Mouse (Mus musculus) midbrain, embryonic 12.5 days (tissue): Measurements from ENCODE around the gene Ssbp3. TPM values are rescaled to one million over a fixed set of nuclear protein-coding genes. Genes with fewer than 3 reads are reported as not detected.
A peak's percentile ranks its signal among the peaks of the same experiment; 100 is the strongest.

Experiments
- ATAC-seq: fragments of 200-750 bp; cut with Nextera tagmentation; 2 replicates; pipeline ENCODE4 v1.8.0; 2017; ENCODE audit warnings: low read depth, moderate TSS enrichment, moderate library complexity; ENCODE audit not compliant: low FRiP score
- H3K27ac ChIP-seq: fragments of 300-500 bp; sonication (generic); replicated peaks from 2 replicates; pipeline ENCODE4 v1.5.1; 2016; ENCODE audit warnings: mild to moderate bottlenecking
- H3K27me3 ChIP-seq: fragments of 300-500 bp; sonication (generic); 2 replicates; pipeline ENCODE4 v1.6.1; 2016; ENCODE audit warnings: mild to moderate bottlenecking
- H3K36me3 ChIP-seq: fragments of 300-500 bp; sonication (generic); 2 replicates; pipeline ENCODE4 v1.6.1; 2016
- H3K4me1 ChIP-seq: fragments of 300-500 bp; sonication (generic); 2 replicates; pipeline ENCODE4 v1.6.1; 2016
- H3K4me2 ChIP-seq: fragments of 300-500 bp; sonication (generic); replicated peaks from 2 replicates; pipeline ENCODE4 v1.6.1; 2016; ENCODE audit warnings: mild to moderate bottlenecking, moderate library complexity
- H3K4me3 ChIP-seq: fragments of 300-500 bp; sonication (generic); 2 replicates; pipeline ENCODE4 v1.5.1; 2016; ENCODE audit warnings: mild to moderate bottlenecking
- H3K9ac ChIP-seq: fragments of 300-500 bp; sonication (generic); replicated peaks from 2 replicates; pipeline ENCODE4 v1.6.1; 2016; ENCODE audit warnings: mild to moderate bottlenecking, moderate library complexity
- H3K9me3 ChIP-seq: fragments of 300-500 bp; sonication (generic); 2 replicates; pipeline ENCODE4 v1.6.1; 2016; ENCODE audit warnings: mild to moderate bottlenecking
- WGBS: fragments of 180-500 bp; shearing (Covaris S2); methylation state at CpG from one replicate; pipeline ENCODE4 v1.1.7; 2016; 5-methylcytosine and 5-hydroxymethylcytosine counted together
- polyA plus RNA-seq: library from polyadenylated mRNA; unstranded; fragments of >200 nt; fragmentation: Nextera tagmentation; extraction: Ambion mirVana; gene quantifications from 2 replicates; pipeline ENCODE4 v1.2.1, GENCODE M21; 2016

The Ssbp3 gene
- 277 and 309 TPM in 2 replicates for polyA plus RNA-seq

DNA sequence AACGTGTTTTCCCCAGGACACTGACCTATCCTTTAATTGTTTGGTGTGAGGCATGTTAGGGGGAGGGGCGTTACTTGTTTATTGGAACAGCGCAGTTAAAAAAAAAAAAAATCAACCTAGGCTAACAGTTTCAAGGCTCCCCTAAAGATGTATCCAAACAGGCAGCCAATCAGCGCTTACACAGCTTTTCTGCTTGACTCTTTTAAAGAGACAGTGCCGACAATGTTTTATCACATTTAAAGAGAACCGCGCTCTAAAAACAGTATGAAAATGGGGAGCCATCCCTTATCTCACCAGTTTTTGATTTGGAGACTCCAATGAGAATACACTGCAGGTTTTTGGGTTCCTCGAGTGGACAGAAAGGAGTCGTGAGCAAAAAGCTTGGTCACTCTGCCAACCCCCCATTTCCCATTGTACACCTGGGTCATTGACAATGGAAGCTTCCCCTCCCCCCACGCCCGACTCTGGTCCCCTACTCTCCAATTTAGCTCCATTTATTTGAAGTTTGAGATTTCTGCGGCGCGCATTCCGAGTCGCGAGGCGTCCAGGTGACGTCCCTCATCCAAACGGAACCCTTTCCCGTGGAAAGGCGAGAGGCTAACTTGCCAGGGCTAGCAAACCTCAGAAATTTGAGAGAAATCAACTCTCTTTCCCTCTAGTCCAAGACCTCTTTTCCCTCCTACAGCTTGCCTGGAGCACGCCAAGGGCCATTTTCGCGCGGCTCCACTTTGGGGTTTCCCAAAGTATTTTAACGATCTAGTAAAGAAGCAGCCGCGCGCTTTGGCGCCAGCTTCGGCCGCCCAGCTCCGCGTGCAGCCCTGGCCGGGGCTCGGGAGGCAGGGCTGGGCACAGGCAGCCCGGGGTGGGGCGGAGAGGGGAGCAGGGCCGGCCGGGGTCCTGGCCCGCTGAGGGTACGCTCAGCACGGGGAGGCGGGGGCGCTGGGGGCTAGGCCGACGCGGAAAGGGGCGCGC, at the start of gene Ssbp3:
Gene Ssbp3, plus strand, starts transcription at position 501 of the 972 bp plus-strand sequence.
- peak within 1 kb of the TSS; percentile 89 for H3K4me2 ChIP-seq
- H3K9ac ChIP-seq, result peak within 1 kb of the TSS; percentile 100
- whole genome bisulfite sequencing, result under 1% methylated on average over 48 of the region's 51 CpGs
- H3K27ac ChIP-seq, result peak within 1 kb of the TSS; percentile 99
- ATAC-seq, result peak; percentile 74
- no peaks in the 10 kb centered on the region for H3K27me3 ChIP-seq
- H3K4me3 ChIP-seq, result peak within 1 kb of the TSS; percentile 100
- H3K36me3 ChIP-seq, result peaks cover 19% of the 10 kb centered on the region
- H3K4me1 ChIP-seq, result peaks cover 53% of the 10 kb centered on the region
- no peaks in the 10 kb centered on the region for H3K9me3 ChIP-seq

- no peak for ATAC-seq
- Histone ChIP-seq H3K4me1 (peaks cover 37% of the 10 kb centered on the region), H3K4me2 (no peak overlapping the region), H3K9ac (no peak overlapping the region), H3K9me3 (peaks cover 3% of the 10 kb centered on the region; the same call in 1 of the 2 replicates), H3K4me3 (no peak overlapping the region), H3K27ac (no peak overlapping the region), H3K27me3 (no peaks in the 10 kb centered on the region), H3K36me3 (no peaks in the 10 kb centered on the region)
- WGBS, result 77% methylated on average over 8 of the region's 8 CpGs
These were observed 48.6 kb upstream of the Ssbp3 start for GRCm38 (mm10) chr4:106861871-106862270.

DNA sequence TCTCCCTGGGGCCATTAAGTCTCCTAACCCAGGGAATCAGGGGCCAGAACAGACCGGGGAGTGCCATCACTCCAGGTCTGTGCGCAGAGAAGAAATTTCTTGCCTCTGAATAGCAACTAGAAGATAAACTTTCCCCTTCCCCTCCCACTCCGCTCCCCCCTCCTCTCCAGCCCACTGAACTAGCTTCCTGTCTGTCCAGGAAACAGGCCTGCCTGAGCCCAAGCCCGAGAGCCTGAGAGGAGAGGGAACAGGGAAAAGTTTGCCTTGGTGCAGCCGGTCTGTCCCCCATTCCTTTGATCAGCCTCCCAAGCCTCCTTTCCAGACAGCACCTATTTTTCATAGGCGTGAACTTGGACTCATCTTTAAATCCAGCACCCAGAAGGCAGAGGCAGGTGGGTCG, 48.2 kb upstream of the Ssbp3 start:
- no peak for ATAC-seq
- H3K36me3 ChIP-seq, result no peaks in the 10 kb centered on the region
- 0 out of 2 replicates have a peak, but pooled peaks cover under 1% of the 10 kb centered on the region for H3K9me3 ChIP-seq
- 62% methylated on average over 7 of the region's 7 CpGs for WGBS
- H3K27me3 ChIP-seq, result no peaks in the 10 kb centered on the region
- H3K27ac ChIP-seq, result 0 out of 2 replicates have a peak overlapping the region, but pooled peaks have one; percentile 30
- H3K4me3 ChIP-seq, result no peak overlapping the region
- no peak overlapping the region for H3K9ac ChIP-seq
- H3K4me1 ChIP-seq, result peaks cover 41% of the 10 kb centered on the region
- H3K4me2 ChIP-seq, result no peak overlapping the region

DNA sequence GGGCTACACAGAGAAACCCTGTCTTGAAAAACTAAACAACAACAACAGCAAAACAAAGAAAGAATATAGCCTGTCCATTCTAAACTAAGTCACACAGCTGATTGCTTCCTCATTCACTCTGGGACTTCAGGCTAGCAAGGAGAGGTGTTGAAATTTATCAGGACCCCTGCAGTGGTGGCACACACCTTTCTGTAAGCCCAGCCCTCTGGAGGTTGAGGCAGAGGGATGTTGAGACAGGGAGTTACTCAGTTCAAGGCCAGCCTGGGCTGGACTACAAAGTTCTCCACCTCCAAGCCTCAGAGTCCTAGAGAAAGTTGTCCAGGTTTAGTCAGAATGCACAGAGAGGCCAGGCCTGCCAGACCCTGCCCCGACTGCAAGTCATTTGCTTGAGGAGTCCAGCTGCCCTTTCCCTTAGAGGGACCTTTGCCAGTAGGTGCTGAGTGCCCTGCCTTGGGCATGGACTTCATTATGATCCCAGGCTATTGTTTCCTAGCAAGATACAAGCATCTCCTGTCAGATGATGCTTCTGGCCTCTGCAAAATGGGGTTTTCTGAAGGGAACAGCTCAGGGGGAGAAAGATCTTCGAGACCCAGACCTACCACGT, 47.6 kb upstream of the Ssbp3 start:
- Histone ChIP-seq H3K4me3 (no peak overlapping the region), H3K4me1 (peaks cover 41% of the 10 kb centered on the region), H3K36me3 (no peaks in the 10 kb centered on the region), H3K4me2 (no peak overlapping the region), H3K27ac (0 out of 2 replicates have a peak overlapping the region, but pooled peaks have one; percentile 30), H3K9me3 (no peaks in the 10 kb centered on the region), H3K9ac (no peak overlapping the region), H3K27me3 (no peaks in the 10 kb centered on the region)
- WGBS, result 40% methylated on average over 3 of the region's 3 CpGs
- no peak for ATAC-seq

DNA sequence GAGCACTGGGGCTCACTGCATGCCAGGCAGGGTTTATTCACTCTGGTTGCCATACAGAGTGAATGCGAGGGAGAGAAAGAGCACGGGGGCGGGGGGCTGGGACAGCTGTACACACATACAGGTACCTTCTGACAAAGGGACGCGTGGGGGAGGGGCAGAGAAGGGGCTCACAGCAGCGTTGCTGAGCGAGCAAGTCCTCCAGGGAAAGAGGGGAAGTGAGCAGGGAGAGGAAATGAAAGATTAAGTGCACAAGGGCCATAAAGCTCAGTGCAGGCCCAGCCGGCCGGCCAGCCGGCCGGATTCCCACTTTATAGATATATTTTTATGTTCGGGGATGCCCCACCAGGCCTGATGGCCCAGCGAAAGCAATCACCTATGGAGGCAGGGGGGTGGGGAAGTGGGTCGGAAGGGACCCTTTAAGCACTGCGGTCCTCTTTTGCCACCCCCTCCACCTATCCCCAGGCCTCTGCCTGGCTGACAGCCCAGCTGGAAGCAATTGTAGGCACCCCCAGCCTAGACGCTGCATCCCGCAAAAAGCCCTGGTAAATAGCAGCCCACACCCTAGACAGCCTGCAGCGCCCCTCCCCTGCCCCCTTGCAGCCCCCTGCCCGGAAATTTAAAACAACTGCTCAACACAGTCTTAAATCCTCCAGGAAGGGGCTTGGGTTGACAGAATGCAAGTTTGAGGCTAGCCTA, 44.9 kb upstream of the Ssbp3 start:
- Histone ChIP-seq H3K4me2 (peak overlapping the region; percentile 21; the same call in 1 of the 2 replicates), H3K4me1 (peaks cover 41% of the 10 kb centered on the region)

GRCm38 (mm10) chr4:106866381-106866780, 44.1 kb upstream of the Ssbp3 start:
- 52% methylated on average over 5 of the region's 5 CpGs for WGBS
- H3K4me3 ChIP-seq, result no peak overlapping the region
- ATAC-seq, result no peak
- peaks cover 41% of the 10 kb centered on the region for H3K4me1 ChIP-seq
- no peaks in the 10 kb centered on the region for H3K9me3 ChIP-seq
- no peaks in the 10 kb centered on the region for H3K36me3 ChIP-seq
- peak overlapping the region; percentile 9; the same call in 1 of the 2 replicates for H3K4me2 ChIP-seq
- no peak overlapping the region for H3K9ac ChIP-seq
- H3K27ac ChIP-seq, result peak overlapping the region; percentile 83
- no peaks in the 10 kb centered on the region for H3K27me3 ChIP-seq

More for the DNA sequence above, 44.9 kb upstream of the Ssbp3 start:
- Histone ChIP-seq H3K36me3 (no peaks in the 10 kb centered on the region), H3K27me3 (no peaks in the 10 kb centered on the region), H3K9me3 (no peaks in the 10 kb centered on the region), H3K9ac (no peak overlapping the region; the same call in 1 of the 2 replicates), H3K27ac (peak overlapping the region; percentile 83), H3K4me3 (no peak overlapping the region)
- ATAC-seq, result peak; percentile 52
- WGBS, result 8% methylated on average over 19 of the region's 19 CpGs

GRCm38 (mm10) chr4:106866845-106867244, 43.7 kb upstream of the Ssbp3 start:
- Histone ChIP-seq H3K4me3 (no peak overlapping the region), H3K36me3 (no peaks in the 10 kb centered on the region), H3K9me3 (no peaks in the 10 kb centered on the region), H3K4me1 (peaks cover 41% of the 10 kb centered on the region), H3K9ac (no peak overlapping the region), H3K4me2 (peak overlapping the region; percentile 9; the same call in 1 of the 2 replicates), H3K27me3 (no peaks in the 10 kb centered on the region), H3K27ac (peak overlapping the region; percentile 83)
- WGBS, result under 1% methylated on average over 7 of the region's 7 CpGs
- peak; percentile 89 for ATAC-seq

DNA sequence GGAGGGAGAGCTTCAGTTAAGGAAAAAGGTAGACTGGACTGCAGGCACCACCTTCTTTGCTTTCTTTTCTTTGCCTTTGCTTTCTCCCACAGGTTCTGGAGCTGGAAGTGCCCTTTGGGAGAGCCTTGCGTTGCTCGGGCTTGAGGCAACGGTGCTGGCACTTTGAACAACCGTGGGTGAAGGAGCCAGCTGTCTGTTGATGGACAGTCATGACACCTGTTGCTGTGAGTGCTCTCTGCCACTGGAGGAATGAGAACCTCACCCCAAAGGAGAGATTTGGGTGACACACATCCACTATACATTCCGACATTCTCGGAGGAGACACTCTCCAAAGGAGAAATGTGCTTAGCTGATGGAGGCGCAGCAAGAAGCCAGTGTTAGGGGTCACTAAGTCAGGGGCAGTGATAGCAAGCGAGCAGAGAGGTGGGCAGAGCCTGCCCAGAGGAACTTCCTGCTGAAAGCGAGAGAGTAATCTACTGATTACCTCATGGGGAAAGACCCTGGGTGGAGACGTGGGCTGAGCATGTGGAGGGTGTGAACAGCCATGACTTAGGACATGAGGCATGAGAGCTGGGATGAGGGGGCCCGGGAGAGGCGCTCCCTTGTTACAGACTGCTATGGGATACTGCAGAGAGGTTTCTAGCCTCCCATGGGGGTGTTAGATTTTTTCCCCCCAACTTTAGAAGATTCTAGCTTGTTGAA, 41.6 kb upstream of the Ssbp3 start:
- ATAC-seq, result no peak
- H3K27ac ChIP-seq, result no peak overlapping the region
- no peaks in the 10 kb centered on the region for H3K36me3 ChIP-seq
- H3K4me1 ChIP-seq, result peaks cover 31% of the 10 kb centered on the region
- no peak overlapping the region for H3K9ac ChIP-seq
- no peak overlapping the region for H3K4me3 ChIP-seq
- H3K4me2 ChIP-seq, result no peak overlapping the region
- H3K9me3 ChIP-seq, result no peaks in the 10 kb centered on the region
- H3K27me3 ChIP-seq, result no peaks in the 10 kb centered on the region
- 80% methylated on average over 12 of the region's 12 CpGs for WGBS

DNA sequence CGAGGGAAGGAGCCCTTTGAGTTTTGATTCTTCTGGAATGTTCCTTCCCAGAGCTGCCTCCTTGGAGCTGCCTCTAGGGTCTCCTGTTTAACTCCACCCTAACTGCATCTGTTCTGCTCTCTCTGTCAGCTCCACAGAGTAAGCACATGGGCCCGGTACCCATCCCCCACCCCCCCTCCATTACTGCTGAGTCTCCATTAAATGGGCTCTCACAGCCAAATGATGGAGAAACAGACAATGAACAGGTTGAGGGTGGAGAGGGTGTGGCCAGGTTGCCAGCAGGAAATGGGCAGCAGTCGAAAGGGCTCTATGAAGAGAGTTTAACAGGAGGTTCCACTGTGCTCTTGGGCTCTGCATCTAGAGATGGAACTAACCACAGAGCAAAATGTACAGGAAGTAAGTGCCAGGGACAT, 41.0 kb upstream of the Ssbp3 start:
- Histone ChIP-seq H3K9me3 (no peaks in the 10 kb centered on the region), H3K36me3 (no peaks in the 10 kb centered on the region), H3K4me3 (no peak overlapping the region), H3K4me2 (no peak overlapping the region), H3K4me1 (peaks cover 26% of the 10 kb centered on the region), H3K9ac (no peak overlapping the region), H3K27ac (no peak overlapping the region), H3K27me3 (no peaks in the 10 kb centered on the region)
- WGBS, result 84% methylated on average over 3 of the region's 3 CpGs
- ATAC-seq, result no peak

DNA sequence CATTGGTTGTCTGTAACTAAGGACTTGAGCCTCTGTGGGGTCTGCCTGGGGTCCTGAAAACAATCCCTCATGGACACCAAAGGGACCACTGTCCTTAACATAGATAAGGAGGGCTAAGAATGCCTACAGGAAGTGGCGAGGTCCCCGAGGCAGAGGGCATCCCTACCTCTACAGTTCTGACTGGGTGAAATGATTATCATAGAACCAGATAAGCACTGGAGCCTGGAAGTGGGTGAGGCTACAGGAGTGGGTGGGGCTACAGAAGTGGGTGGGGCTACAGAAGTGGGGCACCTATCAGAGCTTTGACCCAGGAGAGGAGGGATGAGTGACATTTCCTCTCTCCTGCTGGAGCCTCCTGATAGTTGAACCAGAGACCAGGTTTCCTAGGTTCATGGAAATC, 39.9 kb upstream of the Ssbp3 start:
- Histone ChIP-seq H3K4me1 (peaks cover 18% of the 10 kb centered on the region), H3K4me2 (no peak overlapping the region), H3K27me3 (no peaks in the 10 kb centered on the region), H3K9me3 (no peaks in the 10 kb centered on the region), H3K4me3 (no peak overlapping the region), H3K36me3 (no peaks in the 10 kb centered on the region), H3K27ac (no peak overlapping the region), H3K9ac (no peak overlapping the region)
- no peak for ATAC-seq
- 96% methylated on average over 2 of the region's 2 CpGs for WGBS

- Histone ChIP-seq H3K27ac (no peak overlapping the region), H3K36me3 (no peaks in the 10 kb centered on the region), H3K9ac (no peak overlapping the region), H3K27me3 (no peaks in the 10 kb centered on the region), H3K4me2 (no peak overlapping the region), H3K9me3 (no peaks in the 10 kb centered on the region), H3K4me1 (no peaks in the 10 kb centered on the region), H3K4me3 (no peak overlapping the region)
- ATAC-seq, result no peak
- 90% methylated on average over 7 of the region's 7 CpGs for WGBS
These were observed 36.0 kb upstream of the Ssbp3 start for GRCm38 (mm10) chr4:106874501-106874900.
